In the genomic region with DNA sequence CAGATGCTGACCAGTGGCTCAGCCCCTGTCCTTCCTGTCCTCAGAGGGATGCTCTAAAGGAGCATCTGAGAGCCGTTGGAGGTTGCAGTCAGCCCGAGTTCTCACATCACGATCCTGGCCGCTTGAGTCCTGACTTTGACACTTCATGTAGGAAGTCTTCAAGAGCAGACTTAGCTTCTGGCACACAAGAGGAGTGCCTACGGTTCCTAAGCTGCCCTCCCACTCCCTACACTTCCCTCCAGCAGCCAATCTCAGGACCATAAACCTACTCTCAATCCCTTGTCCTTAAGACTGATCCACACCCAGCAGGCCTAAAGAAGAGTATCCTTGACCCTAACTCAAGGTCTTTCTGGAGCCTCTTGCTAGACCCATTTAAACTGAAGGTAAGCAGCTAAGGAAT, we compare ENCODE assay signal across 11 mouse cellular contexts. TPM values are rescaled to one million over a fixed set of nuclear protein-coding genes. Genes with fewer than 3 reads are reported as not detected.
DNase-seq lines count a peak whose midpoint lies in the region; ATAC-seq and TF ChIP-seq lines count a peak whose summit lies in the region.
"Had no signal": no experiment of that assay in that cellular context is flagged by ENCODE, and none has a peak within 500 bp of the region (broad histone marks: within the 10 kb centered on the region; RNA-seq: fewer than 3 reads in every experiment).

No protein-coding gene starts in this region.

- H3K9me3 ChIP-seq in stomach, postnatal 0 days (ENCODE audit: control insufficient read depth, low read length), result no peaks in the 10 kb centered on the region
- H3K9me3 ChIP-seq: embryonic facial prominence, embryonic 13.5 days; liver, embryonic 13.5 days had no signal

- no peaks in the 10 kb centered on the region for H3K4me1 ChIP-seq in stomach, postnatal 0 days (replicated peaks; ENCODE audit: control insufficient read depth, insufficient read depth)
- H3K4me1 ChIP-seq: liver, embryonic 13.5 days had no signal

- H3K4me3 ChIP-seq in stomach, postnatal 0 days (ENCODE audit: low read depth, low read length), result no peak overlapping the region
- H3K4me3 ChIP-seq: embryonic facial prominence, embryonic 13.5 days; liver, embryonic 13.5 days had no signal

- no peak for TF ChIP-seq EP300 in stomach, postnatal 0 days (optimal IDR thresholded peaks at IDR 0.05)

- no peak for TF ChIP-seq CTCF in stomach, postnatal 0 days (IDR thresholded peaks at IDR 0.05; ENCODE audit: low read depth)

- H3K27me3 ChIP-seq in stomach, postnatal 0 days (ENCODE audit: control insufficient read depth, insufficient read depth, low read length), result no peaks in the 10 kb centered on the region
- H3K27me3 ChIP-seq: embryonic facial prominence, embryonic 13.5 days; liver, embryonic 13.5 days had no signal

- H3K9ac ChIP-seq in stomach, postnatal 0 days (ENCODE audit: low read length), result no peak overlapping the region
- H3K9ac ChIP-seq: embryonic facial prominence, embryonic 13.5 days; liver, embryonic 13.5 days had no signal

- no peak overlapping the region for H3K4me2 ChIP-seq in stomach, postnatal 0 days (replicated peaks; ENCODE audit: low read depth)
- H3K4me2 ChIP-seq: embryonic facial prominence, embryonic 13.5 days; liver, embryonic 13.5 days had no signal

- WGBS in stomach, postnatal 0 days, result 78% methylated on average over 5 of the region's 5 CpGs

- DNase-seq in gastrocnemius, postnatal 25 days, result peak; percentile 41
- DNase-seq in gastrocnemius, postnatal 4 days (ENCODE audit: low spot score in 2 of 2), result no peak
- DNase-seq in right cerebral cortex, adult 18-20 months, result peak; percentile 45
- DNase-seq in right cerebral cortex, adult 2 months (ENCODE audit: low spot score in 2 of 2), result no peak
- peak; percentile 15 to 19 for DNase-seq in cerebellum, postnatal 36 days
- DNase-seq in lung, postnatal 14 days, result peak; percentile 51
- DNase-seq in stomach, postnatal 0 days (ENCODE audit: low spot score), result no peak
- DNase-seq: liver, embryonic 13.5 days; right cerebral cortex, postnatal 25 days had no signal

- no peak for ATAC-seq in stomach, postnatal 0 days (ENCODE audit: low FRiP score, low TSS enrichment)
- no peak for ATAC-seq in erythroblast, adult 5-6 weeks (replicated peaks; ENCODE audit: low FRiP score, poor library complexity, severe bottlenecking)

- no peak overlapping the region for H3K27ac ChIP-seq in stomach, postnatal 0 days (replicated peaks)
- H3K27ac ChIP-seq: embryonic facial prominence, embryonic 13.5 days; liver, embryonic 13.5 days had no signal

- no peaks in the 10 kb centered on the region for H3K36me3 ChIP-seq in stomach, postnatal 0 days (ENCODE audit: control insufficient read depth, insufficient read depth, low read length)
- H3K36me3 ChIP-seq: liver, embryonic 13.5 days had no signal

RNA-seq across cellular contexts. Expression of a gene that starts 45.8 kb away (rescaled TPM):
- 1,000 to 10,000 TPM; 1,248 to 1,686 TPM for total RNA-seq in gastrocnemius, postnatal 25 days (2021)
- 1,000 to 10,000 TPM; 1,069 to 1,086 TPM for total RNA-seq in gastrocnemius, postnatal 4 days (2021)
- 2.8 and 3.1 TPM in 2 replicates for polyA plus RNA-seq in stomach, postnatal 0 days (2015; fragmentation: Nextera tagmentation; extraction: Ambion mirVana)
- 1.0 and 1.3 TPM in 2 replicates for total RNA-seq in erythroblast, adult 5-6 weeks (2015; ENCODE audit: low replicate concordance)
- 1.3 and 10.3 TPM in 2 replicates for total RNA-seq in erythroblast, adult 5-6 weeks (2017; ENCODE audit: low replicate concordance)

Comparison
In these comparisons a context has a peak if more than half of its experiments do, and no peak if none do; other contexts are left out.
1. DNase-seq: peak in gastrocnemius, postnatal 25 days (single experiment), right cerebral cortex, adult 18-20 months (single experiment), cerebellum, postnatal 36 days (2 of 2) and lung, postnatal 14 days (single experiment); none in gastrocnemius, postnatal 4 days (0 of 2), right cerebral cortex, adult 2 months (0 of 2) and stomach, postnatal 0 days (single experiment).
2. RNA of a gene that starts 45.8 kb away (total RNA-seq): 1,248 to 1,686 TPM in gastrocnemius, postnatal 25 days and 1,069 to 1,086 TPM in gastrocnemius, postnatal 4 days; 1.0 to 10.3 TPM in erythroblast, adult 5-6 weeks; every median in the first group is over 10 times any median in the second.